Comparison of ENCODE assay signal across 19 mouse cellular contexts in the genomic region with DNA sequence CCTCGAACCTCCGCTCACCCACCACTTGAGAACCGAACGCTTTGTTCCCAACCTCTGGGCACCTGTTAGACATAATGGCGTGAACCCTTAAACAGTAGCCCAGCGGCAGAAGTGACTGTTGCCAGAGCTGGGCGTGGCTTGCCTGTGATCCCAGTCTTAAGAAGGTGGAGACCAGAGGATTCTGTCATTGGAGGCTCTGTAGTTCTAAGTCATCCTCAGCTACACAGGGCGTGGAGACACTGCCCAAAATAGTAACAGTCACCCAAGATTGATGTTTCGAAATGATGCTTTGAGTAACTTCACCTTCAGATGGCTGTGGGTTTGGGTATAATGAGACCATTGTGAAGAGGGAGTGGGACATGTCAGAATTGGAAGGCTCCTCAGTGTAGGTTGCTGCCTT. TPM values are rescaled to one million over a fixed set of nuclear protein-coding genes. Genes with fewer than 3 reads are reported as not detected.
DNase-seq lines count a peak whose midpoint lies in the region; ATAC-seq and TF ChIP-seq lines count a peak whose summit lies in the region.
"Had no signal": no experiment of that assay in that cellular context is flagged by ENCODE, and none has a peak within 500 bp of the region (broad histone marks: within the 10 kb centered on the region; RNA-seq: fewer than 3 reads in every experiment).

No protein-coding gene starts in this region.

- DNase-seq in 3134 (ENCODE audit: extremely low read depth, insufficient read length, low spot score) (peak; percentile 40), 416B (ENCODE audit: low read depth) (peak; percentile 67)
- DNase-seq in thymus, adult 18-20 months, result no peak
- no peak for DNase-seq in gastrocnemius, postnatal 25 days
- DNase-seq: adrenal gland, adult 8-10 months; adrenal gland, postnatal 36 days; cerebellum, adult 11 months; cerebellum, adult 9-10 months; cerebellum, postnatal 25 days; heart, postnatal 36 days; kidney, adult 11 months had no signal

- H3K4me2 ChIP-seq in forebrain, embryonic 13.5 days, result no peak overlapping the region
- H3K4me2 ChIP-seq: embryonic facial prominence, embryonic 12.5 days; heart, embryonic 13.5 days had no signal

- peak overlapping the region; percentile 70 for H3K27ac ChIP-seq in bone marrow, adult 2 months (ENCODE audit: control insufficient read depth, insufficient read depth, low read depth, low read length, poor library complexity)
- no peak overlapping the region for H3K27ac ChIP-seq in forebrain, embryonic 13.5 days
- H3K27ac ChIP-seq: embryonic facial prominence, embryonic 12.5 days; heart, embryonic 13.5 days had no signal

- WGBS in bone marrow, adult 2 months, result 46% methylated on average over 9 of the region's 9 CpGs
- WGBS in forebrain, embryonic 13.5 days, result 81% methylated on average over 9 of the region's 9 CpGs

- no peak overlapping the region for H3K4me3 ChIP-seq in bone marrow, adult 2 months (replicated peaks; ENCODE audit: control insufficient read depth, low read depth, low read length)
- no peak overlapping the region for H3K4me3 ChIP-seq in forebrain, embryonic 13.5 days
- H3K4me3 ChIP-seq: embryonic facial prominence, embryonic 12.5 days; heart, embryonic 13.5 days had no signal

- H3K4me1 ChIP-seq in bone marrow, adult 2 months (ENCODE audit: control insufficient read depth, insufficient read depth, low read length), result peaks cover 16% of the 10 kb centered on the region
- peaks cover 18% of the 10 kb centered on the region for H3K4me1 ChIP-seq in forebrain, embryonic 13.5 days

- H3K9ac ChIP-seq in forebrain, embryonic 13.5 days, result no peak overlapping the region
- H3K9ac ChIP-seq: embryonic facial prominence, embryonic 12.5 days; heart, embryonic 13.5 days had no signal

- no peaks in the 10 kb centered on the region for H3K36me3 ChIP-seq in forebrain, embryonic 13.5 days (ENCODE audit: poor library complexity, severe bottlenecking)
- H3K36me3 ChIP-seq: embryonic facial prominence, embryonic 12.5 days; heart, embryonic 13.5 days had no signal

- TF ChIP-seq POLR2A in bone marrow, adult 2 months (IDR thresholded peaks at IDR 0.05; ENCODE audit: borderline replicate concordance, control insufficient read depth, low read depth, low read length), result no peak

- TF ChIP-seq CTCF in bone marrow, adult 2 months (IDR thresholded peaks at IDR 0.05; ENCODE audit: control insufficient read depth, insufficient read depth, low read length), result no peak

- no peaks in the 10 kb centered on the region for H3K27me3 ChIP-seq in forebrain, embryonic 13.5 days
- H3K27me3 ChIP-seq: embryonic facial prominence, embryonic 12.5 days; heart, embryonic 13.5 days had no signal

- ATAC-seq in megakaryocyte, adult 5-6 weeks (ENCODE audit: poor library complexity, severe bottlenecking), result peak; percentile 80
- no peak for ATAC-seq in forebrain, embryonic 13.5 days
- ATAC-seq: forebrain, embryonic 14.5 days; hindbrain, embryonic 16.5 days; inflammation-experienced regulatory T-cells, adult 6 months had no signal

- H3K9me3 ChIP-seq in forebrain, embryonic 13.5 days (replicated peaks), result no peaks in the 10 kb centered on the region
- H3K9me3 ChIP-seq: embryonic facial prominence, embryonic 12.5 days; heart, embryonic 13.5 days had no signal

RNA-seq across cellular contexts. Expression of a gene that starts 25.3 kb away (rescaled TPM):
- polyA plus RNA-seq in bone marrow, adult 2 months (2011; ENCODE audit: insufficient read depth, insufficient read length, low replicate concordance, missing spikeins), result 19.7 and 28.6 TPM in 2 replicates
- total RNA-seq in megakaryocyte, adult 5-6 weeks (2015), result 1.6 and 2.8 TPM in 2 replicates
- 3.0 and 3.3 TPM in 2 replicates for total RNA-seq in megakaryocyte, adult 5-6 weeks (2017)
- total RNA-seq in gastrocnemius, postnatal 25 days (2021), result 100 to 1,000 TPM; 130 to 154 TPM
- 9.1 and 9.4 TPM in 2 replicates for polyA plus RNA-seq in forebrain, embryonic 13.5 days (2015; fragmentation: Nextera tagmentation; extraction: Ambion mirVana)

RNA-seq across cellular contexts. Expression of a gene that starts 35.0 kb away (rescaled TPM):
- polyA plus RNA-seq in bone marrow, adult 2 months (2011; ENCODE audit: insufficient read depth, insufficient read length, low replicate concordance, missing spikeins), result 9.9 and 14.6 TPM in 2 replicates
- 30.6 and 33.5 TPM in 2 replicates for total RNA-seq in megakaryocyte, adult 5-6 weeks (2015)
- total RNA-seq in megakaryocyte, adult 5-6 weeks (2017), result 22.8 and 29.4 TPM in 2 replicates
- 1 to 10 TPM; 7.6 to 8.3 TPM for total RNA-seq in gastrocnemius, postnatal 25 days (2021)
- polyA plus RNA-seq in forebrain, embryonic 13.5 days (2015; fragmentation: Nextera tagmentation; extraction: Ambion mirVana), result 8.0 and 8.4 TPM in 2 replicates

Comparison
In these comparisons a context has a peak if more than half of its experiments do, and no peak if none do; other contexts are left out.
1. DNase-seq: peak in 3134 (single experiment) and 416B (single experiment); none in thymus, adult 18-20 months (0 of 2) and gastrocnemius, postnatal 25 days (single experiment).
2. RNA of a gene that starts 25.3 kb away (total RNA-seq): 130 to 154 TPM in gastrocnemius, postnatal 25 days; 1.6 to 3.3 TPM in megakaryocyte, adult 5-6 weeks; every median in the first group is over 10 times any median in the second.